Mouse (Mus musculus) olfactory bulb, adult 2 months (tissue): Measurements from ENCODE around the gene Prm3.

ENCODE experiments used
- CTCF ChIP-seq: fragments of 200-500 bp; IDR thresholded peaks from 2 replicates; pipeline ENCODE4 v1.5.1; 2012; ENCODE audit warnings: low read depth, mild to moderate bottlenecking, low read length, moderate library complexity; ENCODE audit not compliant: insufficient read depth
- POLR2A ChIP-seq: fragments of 200-500 bp; IDR thresholded peaks from 2 replicates; pipeline ENCODE4 v1.6.1; 2012; ENCODE audit warnings: mild to moderate bottlenecking, low read depth, low read length, moderate library complexity; ENCODE audit not compliant: insufficient read depth

DNA sequence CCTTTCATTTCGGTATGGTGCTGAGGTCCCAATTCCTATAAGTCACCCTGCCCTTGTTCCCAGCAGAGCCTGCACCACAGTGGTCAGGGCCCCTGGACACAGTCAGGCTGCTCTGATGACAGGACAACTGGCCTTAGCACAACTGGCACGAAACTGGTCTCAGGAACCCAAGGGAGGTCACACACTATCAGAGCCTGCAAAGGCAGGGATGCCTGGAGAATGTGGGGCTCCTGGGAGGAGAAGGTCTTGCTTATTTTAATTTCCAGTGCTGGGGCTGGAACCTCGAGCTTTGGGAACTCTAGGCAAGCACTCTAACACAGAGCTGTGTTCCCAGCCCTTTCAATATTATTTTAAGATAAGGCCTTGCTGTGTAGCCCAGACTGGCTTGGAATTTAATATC lies 29.3 kb upstream of the Prm3 start:
- TF ChIP-seq CTCF (no peak), POLR2A (no peak)
